Mouse (Mus musculus) MEL (cell line): ENCODE data around the gene Abhd11. TPM values are rescaled to one million over a fixed set of nuclear protein-coding genes. Genes with fewer than 3 reads are reported as not detected.

Experiments used
- DNase-seq: peaks from one replicate; pipeline ENCODE4 v3.0.0; 2011; ENCODE audit warnings: low read depth, low spot score
- H3K27ac ChIP-seq: 2 replicates; pipeline ENCODE4 v1.5.1; 2012; ENCODE audit warnings: low read depth, mild to moderate bottlenecking, control low read depth, low read length, moderate library complexity; ENCODE audit not compliant: control insufficient read depth
- H3K27me3 ChIP-seq, 2 experiments: fragments of 150-350 bp in 1 of 2; sonication (generic) in 1 of 2; 2 replicates each; pipeline ENCODE4 v1.6.1; 2012; ENCODE audit warnings: low read length in 2 of 2, mild to moderate bottlenecking in 2 of 2, improper control_type of control experiment in 1 of 2, moderate library complexity in 1 of 2; ENCODE audit not compliant: insufficient read depth in 2 of 2, control insufficient read depth in 1 of 2
- H3K36me3 ChIP-seq, 2 experiments: 2 replicates each; pipeline ENCODE4 v1.6.1; 2012 to 2014; ENCODE audit warnings: low read length in 2 of 2, improper control_type of control experiment in 1 of 2, inconsistent platforms in 1 of 2, mild to moderate bottlenecking in 1 of 2; ENCODE audit not compliant: insufficient read depth in 2 of 2, control insufficient read depth in 1 of 2
- H3K4me1 ChIP-seq, 2 experiments: fragments of 150-350 bp in 1 of 2; sonication (generic) in 1 of 2; 2 replicates each; pipeline ENCODE4 v1.6.1; 2012; ENCODE audit warnings: low read length in 2 of 2, improper control_type of control experiment in 1 of 2, mild to moderate bottlenecking in 1 of 2; ENCODE audit not compliant: insufficient read depth in 2 of 2, control insufficient read depth in 1 of 2
- H3K4me3 ChIP-seq, 2 experiments: fragments of 150-350 bp in 1 of 2; sonication (generic) in 1 of 2; 2 replicates each; pipeline ENCODE4 v1.5.1; 2012; ENCODE audit warnings: low read depth in 2 of 2, low read length in 2 of 2, mild to moderate bottlenecking in 2 of 2, moderate library complexity in 2 of 2, control low read depth in 1 of 2, improper control_type of control experiment in 1 of 2; ENCODE audit not compliant: control insufficient read depth in 1 of 2, insufficient read depth in 1 of 2
- H3K79me2 ChIP-seq: 2 replicates; pipeline ENCODE4 v1.6.1; 2012; ENCODE audit warnings: mild to moderate bottlenecking, low read length, moderate library complexity; ENCODE audit not compliant: control insufficient read depth, poor library complexity, insufficient read depth
- H3K9ac ChIP-seq: 2 replicates; pipeline ENCODE4 v1.6.1; 2012; ENCODE audit warnings: low read depth, mild to moderate bottlenecking, control low read depth, low read length, moderate library complexity; ENCODE audit not compliant: control insufficient read depth, poor library complexity, severe bottlenecking
- H3K9me3 ChIP-seq: fragments of 150-350 bp; sonication (generic); replicated peaks from 2 replicates; pipeline ENCODE4 v1.6.1; 2012; ENCODE audit warnings: mild to moderate bottlenecking, low read length, improper control_type of control experiment, moderate library complexity; ENCODE audit not compliant: insufficient read depth
- CTCF ChIP-seq, 3 experiments: IDR thresholded peaks in 2 of 3; conservative IDR thresholded peaks in 1 of 3; 2 replicates each; pipeline ENCODE4 v1.5.1; 2011 to 2012; ENCODE audit warnings: low read length in 3 of 3, low read depth in 2 of 3, mild to moderate bottlenecking in 2 of 3, improper control_type of control experiment in 1 of 3, inconsistent platforms in 1 of 3, mixed read lengths in 1 of 3, moderate library complexity in 1 of 3; ENCODE audit not compliant: control insufficient read depth in 1 of 3, insufficient read depth in 1 of 3, poor library complexity in 1 of 3, severe bottlenecking in 1 of 3
- EP300 ChIP-seq, 2 experiments: IDR thresholded peaks; 2 replicates each; pipeline ENCODE4 v1.6.1; 2011; ENCODE audit warnings: improper control_type of control experiment in 2 of 2, low read length in 2 of 2, low read depth in 1 of 2, mild to moderate bottlenecking in 1 of 2
- GABPA ChIP-seq: IDR thresholded peaks from 2 replicates; pipeline ENCODE4 v1.6.1; 2012; ENCODE audit warnings: low read depth, mild to moderate bottlenecking, inconsistent platforms, low read length, improper control_type of control experiment, moderate library complexity
- GATA1 ChIP-seq: IDR thresholded peaks from 2 replicates; pipeline ENCODE4 v1.6.1; 2011; ENCODE audit warnings: low read depth, low read length, improper control_type of control experiment
- HCFC1 ChIP-seq: IDR thresholded peaks from 2 replicates; pipeline ENCODE4 v1.6.1; 2012; ENCODE audit warnings: low read depth, mild to moderate bottlenecking, inconsistent platforms, low read length, improper control_type of control experiment, moderate library complexity
- JUND ChIP-seq: IDR thresholded peaks from 2 replicates; pipeline ENCODE4 v1.6.1; 2011; ENCODE audit warnings: low read depth, mild to moderate bottlenecking, improper control_type of control experiment, low read length
- MAFK ChIP-seq: IDR thresholded peaks from 2 replicates; pipeline ENCODE4 v1.6.1; 2011; ENCODE audit warnings: low read depth, mild to moderate bottlenecking, low read length, improper control_type of control experiment, borderline replicate concordance
- MAZ ChIP-seq: IDR thresholded peaks from 2 replicates; pipeline ENCODE4 v1.6.1; 2012; ENCODE audit warnings: low read depth, mild to moderate bottlenecking, inconsistent platforms, low read length, improper control_type of control experiment
- MEF2A ChIP-seq: IDR thresholded peaks from 2 replicates; pipeline ENCODE4 v1.6.1; 2014; ENCODE audit warnings: low read depth, mild to moderate bottlenecking, inconsistent platforms, low read length, improper control_type of control experiment; ENCODE audit not compliant: poor library complexity, insufficient replicate concordance, severe bottlenecking; ENCODE audit errors: extremely low read depth
- MXI1 ChIP-seq: IDR thresholded peaks from 2 replicates; pipeline ENCODE4 v1.6.1; 2011; ENCODE audit warnings: mild to moderate bottlenecking, low read depth, low read length, improper control_type of control experiment
- MYB ChIP-seq: IDR thresholded peaks from 2 replicates; pipeline ENCODE4 v1.6.1; 2011; ENCODE audit warnings: mild to moderate bottlenecking, low read depth, low read length, improper control_type of control experiment
- MYC ChIP-seq: IDR thresholded peaks from 2 replicates; pipeline ENCODE4 v1.6.1; 2011; ENCODE audit warnings: low read depth, mild to moderate bottlenecking, low read length, improper control_type of control experiment, moderate library complexity
- NELFE ChIP-seq: IDR thresholded peaks from 2 replicates; pipeline ENCODE4 v1.6.1; 2011; ENCODE audit warnings: low read depth, low read length, improper control_type of control experiment
- NRF1 ChIP-seq: IDR thresholded peaks from 2 replicates; pipeline ENCODE4 v1.6.1; 2014; ENCODE audit warnings: low read depth, mild to moderate bottlenecking, inconsistent platforms, low read length, improper control_type of control experiment, moderate library complexity; ENCODE audit not compliant: poor library complexity, insufficient read depth, severe bottlenecking
- POLR2AphosphoS5 ChIP-seq: IDR thresholded peaks from 2 replicates; pipeline ENCODE4 v1.6.1; 2012; ENCODE audit warnings: low read depth, borderline replicate concordance, mild to moderate bottlenecking, inconsistent platforms, low read length, moderate library complexity, mixed read lengths
- RAD21 ChIP-seq: IDR thresholded peaks from 2 replicates; pipeline ENCODE4 v1.6.1; 2011; ENCODE audit warnings: mild to moderate bottlenecking, low read depth, low read length, improper control_type of control experiment
- SIN3A ChIP-seq: IDR thresholded peaks from 2 replicates; pipeline ENCODE4 v1.6.1; 2012; ENCODE audit warnings: low read length, improper control_type of control experiment, inconsistent platforms
- SMC3 ChIP-seq: IDR thresholded peaks from 2 replicates; pipeline ENCODE4 v1.6.1; 2011; ENCODE audit warnings: low read depth, low read length, improper control_type of control experiment
- TAL1 ChIP-seq: IDR thresholded peaks from 2 replicates; pipeline ENCODE4 v1.6.1; 2012; ENCODE audit warnings: mild to moderate bottlenecking, inconsistent platforms, low read length, moderate library complexity, mixed read lengths
- TCF12 ChIP-seq: IDR thresholded peaks from 2 replicates; pipeline ENCODE4 v1.6.1; 2014; ENCODE audit warnings: low read depth, mild to moderate bottlenecking, inconsistent platforms, low read length, improper control_type of control experiment, moderate library complexity
- UBTF ChIP-seq: IDR thresholded peaks from 2 replicates; pipeline ENCODE4 v1.6.1; 2012; ENCODE audit warnings: low read depth, mild to moderate bottlenecking, inconsistent platforms, low read length, improper control_type of control experiment, moderate library complexity, borderline replicate concordance; ENCODE audit not compliant: insufficient read depth
- ZC3H11A ChIP-seq: IDR thresholded peaks from 2 replicates; pipeline ENCODE4 v1.6.1; 2012; ENCODE audit warnings: low read depth, mild to moderate bottlenecking, inconsistent platforms, low read length, improper control_type of control experiment
- ZMIZ1 ChIP-seq: IDR thresholded peaks from 2 replicates; pipeline ENCODE4 v1.6.1; 2012; ENCODE audit warnings: low read depth, mild to moderate bottlenecking, inconsistent platforms, low read length, improper control_type of control experiment, moderate library complexity
- polyA plus RNA-seq, 2 experiments: library from polyadenylated mRNA; stranded (reverse) in 1 of 2; unstranded in 1 of 2; fragments of >175 nt in 1 of 2; fragments of >200 nt in 1 of 2; gene quantifications; 2 replicates each; pipeline versions ENCODE4 v1.2.1 to v1.2.4; 2012; ENCODE audit warnings: low replicate concordance in 2 of 2, low read depth in 1 of 2; ENCODE audit not compliant: insufficient read length in 2 of 2, insufficient read depth in 1 of 2, missing spikeins in 1 of 2
- total RNA-seq: library from RNA; depleted of rRNA; stranded (reverse); fragments of 300-350 nt; gene quantifications from 2 replicates; pipeline ENCODE4 v1.2.3, GENCODE M21; 2012

The Abhd11 gene
- total and polyA plus RNA-seq, 3 experiments = 51.7 to 55.9 TPM; not detected in 1

GRCm38 (mm10) chr5:135011809-135012613 lies 3.1 kb downstream of the Abhd11 start:
- Histone ChIP-seq H3K36me3 (peaks cover 0 to 3% of the 10 kb centered on the region in 2 experiments; a peak in 2 of 4 replicates), H3K9ac (no peak overlapping the region), H3K27ac (no peak overlapping the region), H3K79me2 (peaks cover 5% of the 10 kb centered on the region; the same call in 1 of the 2 replicates), H3K4me3 (no peak overlapping the region)
- TF ChIP-seq SIN3A = no peak
- TF ChIP-seq POLR2AphosphoS5 = no peak
- TF ChIP-seq TAL1 = no peak
- TF ChIP-seq ZMIZ1 = no peak
- TF ChIP-seq MXI1 = no peak
- no peak for TF ChIP-seq MAZ
- TF ChIP-seq EP300 (IDR thresholded peaks at IDR 0.05; ENCODE audit: low read depth in 1 of 2, low read length in 2 of 2) = no peak
- TF ChIP-seq TCF12 = no peak
- TF ChIP-seq MYC = no peak
- no peak for TF ChIP-seq RAD21
- TF ChIP-seq NRF1 = no peak
- no peak for TF ChIP-seq NELFE
- no peak for TF ChIP-seq SMC3
- no peak for TF ChIP-seq MYB
- TF ChIP-seq, all 39 proteins: peak for 0
- no peak for DNase-seq
- Histone ChIP-seq H3K9me3 (no peaks in the 10 kb centered on the region), H3K27me3 (no peaks in the 10 kb centered on the region), H3K4me1 (peaks cover 2 to 14% of the 10 kb centered on the region in 2 experiments; a peak in 3 of 4 replicates)

DNA sequence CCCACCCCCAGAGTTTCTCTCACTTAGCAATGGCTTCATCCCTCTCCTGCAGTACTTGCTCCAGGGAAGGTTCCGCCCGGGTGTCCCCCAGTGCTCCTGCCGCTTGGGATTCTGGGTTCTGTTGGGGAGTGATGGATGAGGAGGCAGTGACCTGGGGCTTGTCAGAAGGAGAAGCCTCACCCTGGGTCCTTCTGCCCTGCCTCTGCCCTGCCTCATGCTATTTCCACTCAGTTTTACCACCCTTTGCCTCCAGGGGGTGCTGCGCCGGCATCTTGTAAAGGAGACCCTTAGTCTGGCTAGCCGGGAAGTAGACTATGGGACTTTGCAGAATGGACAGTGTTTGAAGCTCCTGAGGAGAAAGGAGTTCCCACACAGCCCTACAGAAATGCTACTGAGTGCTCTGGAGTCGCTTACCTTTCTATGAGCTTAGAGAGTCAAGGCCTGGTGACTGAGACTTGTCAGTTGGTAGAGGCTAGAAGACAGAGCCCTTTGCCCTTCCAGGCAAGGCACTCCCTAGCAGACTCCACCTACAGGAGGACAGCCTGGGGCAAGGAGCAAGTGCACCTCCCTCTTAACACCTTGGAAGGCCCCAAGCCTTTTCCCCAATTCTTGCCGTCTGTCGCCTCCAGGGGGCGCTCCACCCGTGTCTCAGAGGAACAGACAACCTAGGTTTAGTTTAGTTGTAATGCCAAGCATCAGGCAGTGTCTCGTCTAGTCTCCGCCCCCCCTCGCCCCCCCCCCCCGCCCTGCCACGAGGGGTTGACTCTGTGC lies 3.9 kb downstream of the Abhd11 start:
- TF ChIP-seq JUND (no peak), GATA1 (no peak), CTCF (IDR thresholded peaks at IDR 0.05 in 2 of 3, conservative IDR thresholded peaks at IDR 0.05 in 1 of 3; ENCODE audit: control insufficient read depth in 1 of 3, insufficient read depth in 1 of 3, low read depth in 2 of 3, low read length in 3 of 3, poor library complexity in 1 of 3, severe bottlenecking in 1 of 3) (peak; percentile 66 to 93 (median 78)), MAZ (0 out of 2 replicates have a peak, but pooled peaks have one; percentile 32), SIN3A (peak; percentile 45; the same call in 1 of the 2 replicates), HCFC1 (no peak), MAFK (no peak), MEF2A (no peak), MYC (no peak), NELFE (no peak), TCF12 (no peak), ZC3H11A (no peak), GABPA (no peak), SMC3 (peak; percentile 33), EP300 (IDR thresholded peaks at IDR 0.05; ENCODE audit: low read depth in 1 of 2, low read length in 2 of 2) (no peak), UBTF (no peak), RAD21 (peak; percentile 22)

More for the DNA sequence above, 3.9 kb downstream of the Abhd11 start:
- Histone ChIP-seq H3K27ac (peak overlapping the region; percentile 13; the same call in 1 of the 2 replicates), H3K9ac (no peak overlapping the region), H3K79me2 (peaks cover 5% of the 10 kb centered on the region; the same call in 1 of the 2 replicates), H3K4me3 (no peak overlapping the region), H3K4me1 (peaks cover 2 to 13% of the 10 kb centered on the region in 2 experiments; a peak in 3 of 4 replicates), H3K27me3 (no peaks in the 10 kb centered on the region), H3K36me3 (peaks cover 0 to 3% of the 10 kb centered on the region in 2 experiments; a peak in 2 of 4 replicates), H3K9me3 (no peaks in the 10 kb centered on the region)
- DNase-seq = peak; percentile 84
